Comparison of ENCODE assay signal across 19 mouse cellular contexts in genomic region chr6:12911610-12912009, GRCm38 (mm10).
"Had no signal": no experiment of that assay in that cellular context is flagged by ENCODE, and none has a peak within 500 bp of the region (broad histone marks: within the 10 kb centered on the region; RNA-seq: fewer than 3 reads in every experiment).

No protein-coding gene starts in this region.

- H3K27ac ChIP-seq: layer of hippocampus, adult 2 months; limb, embryonic 12.5 days; liver, embryonic 13.5 days; lung, embryonic 15.5 days; macrophage; midbrain, embryonic 12.5 days; stomach, embryonic 15.5 days had no signal

- H3K27me3 ChIP-seq: limb, embryonic 12.5 days; liver, embryonic 13.5 days; lung, embryonic 15.5 days; megakaryocyte, embryonic 14.5 days; midbrain, embryonic 12.5 days; stomach, embryonic 15.5 days had no signal

- H3K4me2 ChIP-seq: limb, embryonic 12.5 days; liver, embryonic 13.5 days; lung, embryonic 15.5 days; midbrain, embryonic 12.5 days; stomach, embryonic 15.5 days had no signal

- H3K9me3 ChIP-seq: limb, embryonic 12.5 days; liver, embryonic 13.5 days; lung, embryonic 15.5 days; midbrain, embryonic 12.5 days; stomach, embryonic 15.5 days had no signal

- H3K9ac ChIP-seq: limb, embryonic 12.5 days; liver, embryonic 13.5 days; liver, postnatal 0 days; lung, embryonic 15.5 days; midbrain, embryonic 12.5 days; stomach, embryonic 15.5 days had no signal

- H3K4me3 ChIP-seq: layer of hippocampus, adult 2 months; limb, embryonic 12.5 days; liver, embryonic 13.5 days; lung, embryonic 15.5 days; megakaryocyte, embryonic 14.5 days; midbrain, embryonic 12.5 days; stomach, embryonic 15.5 days had no signal

- H3K4me1 ChIP-seq: limb, embryonic 12.5 days; liver, embryonic 13.5 days; lung, embryonic 15.5 days; megakaryocyte, embryonic 14.5 days; midbrain, embryonic 12.5 days; stomach, embryonic 15.5 days had no signal

- DNase-seq: kidney, adult 8-10 months; kidney, postnatal 25 days; liver; liver, embryonic 13.5 days; liver, postnatal 0 days; lung, postnatal 14 days; retina, postnatal 1 day; right cerebral cortex, postnatal 4 days; spleen, adult 18-20 months; thymus, adult 2 months; thymus, postnatal 25 days had no signal

- H3K36me3 ChIP-seq: limb, embryonic 12.5 days; liver, embryonic 13.5 days; lung, embryonic 15.5 days; midbrain, embryonic 12.5 days; stomach, embryonic 15.5 days had no signal

- ATAC-seq: liver, postnatal 0 days; midbrain, embryonic 16.5 days had no signal
